Mouse (Mus musculus) hindbrain, embryonic 15.5 days (tissue): ENCODE measurements around the gene Mrpl12. TPM values are rescaled to one million over a fixed set of nuclear protein-coding genes. Genes with fewer than 3 reads are reported as not detected.

Experiments
- ATAC-seq: fragments of 200-750 bp; cut with Nextera tagmentation; 2 replicates; pipeline ENCODE4 v1.8.0; 2017; ENCODE audit warnings: low read depth, moderate number of reproducible peaks, moderate TSS enrichment; ENCODE audit not compliant: low FRiP score
- H3K27ac ChIP-seq: fragments of 300-500 bp; sonication (generic); replicated peaks from 2 replicates; pipeline ENCODE4 v1.5.1; 2015; ENCODE audit warnings: mild to moderate bottlenecking, inconsistent platforms
- H3K27me3 ChIP-seq: fragments of 300-500 bp; sonication (generic); 2 replicates; pipeline ENCODE4 v1.6.1; 2015; ENCODE audit warnings: control low read depth, inconsistent platforms
- H3K36me3 ChIP-seq: fragments of 300-500 bp; sonication (generic); 2 replicates; pipeline ENCODE4 v1.6.1; 2015; ENCODE audit warnings: control low read depth, inconsistent platforms
- H3K4me1 ChIP-seq: fragments of 300-500 bp; sonication (generic); replicated peaks from 2 replicates; pipeline ENCODE4 v1.6.1; 2015; ENCODE audit warnings: control low read depth, inconsistent platforms
- H3K4me2 ChIP-seq: fragments of 300-500 bp; sonication (generic); 2 replicates; pipeline ENCODE4 v1.6.1; 2015; ENCODE audit warnings: moderate library complexity, mild to moderate bottlenecking, inconsistent platforms
- H3K4me3 ChIP-seq: fragments of 300-500 bp; sonication (generic); 2 replicates; pipeline ENCODE4 v1.5.1; 2015; ENCODE audit warnings: mild to moderate bottlenecking, inconsistent platforms
- H3K9ac ChIP-seq: fragments of 300-500 bp; sonication (generic); 2 replicates; pipeline ENCODE4 v1.6.1; 2015; ENCODE audit warnings: inconsistent platforms
- H3K9me3 ChIP-seq: fragments of 300-500 bp; sonication (generic); 2 replicates; pipeline ENCODE4 v1.6.1; 2016; ENCODE audit warnings: control low read depth, inconsistent platforms
- WGBS: fragments of 180-500 bp; shearing (Covaris S2); methylation state at CpG from one replicate; pipeline ENCODE4 v1.1.7; 2015; 5-methylcytosine and 5-hydroxymethylcytosine counted together
- polyA plus RNA-seq: library from polyadenylated mRNA; unstranded; fragments of >200 nt; fragmentation: Nextera tagmentation; extraction: Ambion mirVana; gene quantifications from 2 replicates; pipeline ENCODE4 v1.2.1, GENCODE M21; 2015

The Mrpl12 gene
- polyA plus RNA-seq, result 122 and 125 TPM in 2 replicates

GRCm38 (mm10) chr11:120484265-120484981, at the start of gene Mrpl12:
TSS of gene Mrpl12 (plus strand) at chr11:120484613.
- Histone ChIP-seq H3K36me3 (peaks cover 51% of the 10 kb centered on the region), H3K27me3 (no peaks in the 10 kb centered on the region), H3K4me3 (peak within 1 kb of the TSS; percentile 66), H3K27ac (peak within 1 kb of the TSS; percentile 87), H3K9ac (peak within 1 kb of the TSS; percentile 76), H3K9me3 (no peaks in the 10 kb centered on the region), H3K4me2 (peak within 1 kb of the TSS; percentile 87), H3K4me1 (peaks cover 21% of the 10 kb centered on the region)
- ATAC-seq, result peak; percentile 95
- under 1% methylated on average over 60 of the region's 60 CpGs for WGBS

GRCm38 (mm10) chr11:120437152-120437856, 47.1 kb upstream of the Mrpl12 start, which contains the start of gene Nploc4:
TSS of gene Nploc4 (minus strand) at chr11:120437708.
- H3K4me3 ChIP-seq, result peak within 1 kb of the TSS; percentile 71
- H3K4me2 ChIP-seq, result peak within 1 kb of the TSS; percentile 90
- ATAC-seq, result peak; percentile 90
- peaks cover 14% of the 10 kb centered on the region for H3K36me3 ChIP-seq
- H3K4me1 ChIP-seq, result peaks cover 13% of the 10 kb centered on the region
- H3K9ac ChIP-seq, result peak within 1 kb of the TSS; percentile 76
- H3K27ac ChIP-seq, result peak within 1 kb of the TSS; percentile 80
- H3K9me3 ChIP-seq, result no peaks in the 10 kb centered on the region
- WGBS, result under 1% methylated on average over 72 of the region's 77 CpGs
- H3K27me3 ChIP-seq, result no peaks in the 10 kb centered on the region

- Histone ChIP-seq H3K4me1 (peaks cover 13% of the 10 kb centered on the region), H3K9me3 (no peaks in the 10 kb centered on the region), H3K4me2 (peak overlapping the region; percentile 90), H3K4me3 (peak overlapping the region; percentile 71), H3K36me3 (peaks cover 8% of the 10 kb centered on the region; the same call in 1 of the 2 replicates), H3K27ac (peak overlapping the region; percentile 80), H3K27me3 (no peaks in the 10 kb centered on the region), H3K9ac (peak overlapping the region; percentile 76; the same call in 1 of the 2 replicates)
- WGBS, result 28% methylated on average over 12 of the region's 12 CpGs
- no peak; the same call in 1 of the 2 replicates for ATAC-seq
Measured at GRCm38 (mm10) chr11:120437857-120438385, 46.5 kb upstream of the Mrpl12 start.

GRCm38 (mm10) chr11:120442344-120442743, 42.1 kb upstream of the Mrpl12 start, which contains the start of gene Tspan10:
TSS of gene Tspan10 (plus strand) at chr11:120442644.
- Histone ChIP-seq H3K4me1 (no peaks in the 10 kb centered on the region), H3K36me3 (no peaks in the 10 kb centered on the region), H3K27me3 (no peaks in the 10 kb centered on the region), H3K9ac (no peak within 1 kb of the TSS), H3K4me2 (no peak within 1 kb of the TSS), H3K9me3 (no peaks in the 10 kb centered on the region), H3K27ac (no peak within 1 kb of the TSS), H3K4me3 (no peak within 1 kb of the TSS)
- WGBS, result 92% methylated on average over 3 of the region's 3 CpGs
- ATAC-seq, result no peak

- no peak for ATAC-seq
- Histone ChIP-seq H3K27me3 (no peaks in the 10 kb centered on the region), H3K9me3 (no peaks in the 10 kb centered on the region), H3K36me3 (no peaks in the 10 kb centered on the region), H3K4me1 (no peaks in the 10 kb centered on the region), H3K9ac (no peak overlapping the region), H3K27ac (no peak overlapping the region), H3K4me2 (no peak overlapping the region), H3K4me3 (no peak overlapping the region)
- WGBS, result 91% methylated on average over 3 of the region's 3 CpGs
Measured at GRCm38 (mm10) chr11:120442765-120443280, 41.6 kb upstream of the Mrpl12 start.

- Histone ChIP-seq H3K9ac (no peak overlapping the region), H3K9me3 (no peaks in the 10 kb centered on the region), H3K27ac (no peak overlapping the region), H3K4me2 (no peak overlapping the region), H3K27me3 (no peaks in the 10 kb centered on the region), H3K36me3 (no peaks in the 10 kb centered on the region), H3K4me1 (no peaks in the 10 kb centered on the region), H3K4me3 (no peak overlapping the region)
- WGBS, result 77% methylated on average over 6 of the region's 6 CpGs
- ATAC-seq, result no peak
Measured at GRCm38 (mm10) chr11:120444106-120444505, 40.3 kb upstream of the Mrpl12 start.

- Histone ChIP-seq H3K4me1 (no peaks in the 10 kb centered on the region), H3K4me2 (no peak overlapping the region), H3K9ac (no peak overlapping the region), H3K27ac (no peak overlapping the region), H3K36me3 (no peaks in the 10 kb centered on the region), H3K9me3 (no peaks in the 10 kb centered on the region), H3K27me3 (no peaks in the 10 kb centered on the region), H3K4me3 (no peak overlapping the region)
- ATAC-seq, result no peak
- 82% methylated on average over 3 of the region's 3 CpGs for WGBS
Measured at GRCm38 (mm10) chr11:120445475-120445874, 38.9 kb upstream of the Mrpl12 start.

GRCm38 (mm10) chr11:120447179-120447578, 37.2 kb upstream of the Mrpl12 start:
- no peak overlapping the region for H3K27ac ChIP-seq
- 85% methylated on average over 7 of the region's 7 CpGs for WGBS

GRCm38 (mm10) chr11:120452246-120452645, 32.2 kb upstream of the Mrpl12 start:
- WGBS, result 73% methylated on average over 3 of the region's 3 CpGs
- H3K9ac ChIP-seq, result no peak overlapping the region
- H3K9me3 ChIP-seq, result no peaks in the 10 kb centered on the region
- no peaks in the 10 kb centered on the region for H3K36me3 ChIP-seq
- H3K4me1 ChIP-seq, result peaks cover 6% of the 10 kb centered on the region
- H3K27ac ChIP-seq, result no peak overlapping the region
- H3K4me3 ChIP-seq, result no peak overlapping the region
- H3K4me2 ChIP-seq, result no peak overlapping the region
- ATAC-seq, result no peak
- no peaks in the 10 kb centered on the region for H3K27me3 ChIP-seq

More at GRCm38 (mm10) chr11:120447179-120447578, 37.2 kb upstream of the Mrpl12 start:
- Histone ChIP-seq H3K36me3 (no peaks in the 10 kb centered on the region), H3K4me1 (no peaks in the 10 kb centered on the region), H3K9me3 (no peaks in the 10 kb centered on the region), H3K4me2 (no peak overlapping the region), H3K9ac (no peak overlapping the region), H3K4me3 (no peak overlapping the region), H3K27me3 (no peaks in the 10 kb centered on the region)
- ATAC-seq, result no peak

- peaks cover 8% of the 10 kb centered on the region for H3K4me1 ChIP-seq
- H3K9ac ChIP-seq, result no peak within 1 kb of the TSS
- no peak within 1 kb of the TSS for H3K4me2 ChIP-seq
- no peaks in the 10 kb centered on the region for H3K27me3 ChIP-seq
- no peaks in the 10 kb centered on the region for H3K36me3 ChIP-seq
- no peak for ATAC-seq
- WGBS, result 90% methylated on average over 4 of the region's 4 CpGs
- no peak within 1 kb of the TSS for H3K4me3 ChIP-seq
- no peak within 1 kb of the TSS for H3K27ac ChIP-seq
- no peaks in the 10 kb centered on the region for H3K9me3 ChIP-seq
Measured at GRCm38 (mm10) chr11:120453306-120453705, 31.1 kb upstream of the Mrpl12 start, which contains the start of gene Pde6g. TSS of gene Pde6g (minus strand) at chr11:120453500.

- Histone ChIP-seq H3K4me2 (no peak overlapping the region), H3K27me3 (no peaks in the 10 kb centered on the region), H3K4me1 (peaks cover 20% of the 10 kb centered on the region), H3K9me3 (no peaks in the 10 kb centered on the region), H3K4me3 (no peak overlapping the region), H3K9ac (no peak overlapping the region), H3K27ac (no peak overlapping the region), H3K36me3 (peaks cover 3% of the 10 kb centered on the region; the same call in 1 of the 2 replicates)
- 92% methylated on average over 4 of the region's 4 CpGs for WGBS
- no peak for ATAC-seq
Measured at GRCm38 (mm10) chr11:120454965-120455364, 29.4 kb upstream of the Mrpl12 start.
